Mouse (Mus musculus): ENCODE measurements around the gene Upk2.

GRCm38 (mm10) chr9:44494863-44495809, 40.4 kb upstream of the Upk2 start:
- TF ChIP-seq POLR2A (IDR thresholded peaks at IDR 0.05; ENCODE audit: insufficient read depth, low read depth, low read length): no peak
- TF ChIP-seq CTCF (IDR thresholded peaks at IDR 0.05): no peak
- TF ChIP-seq EP300 (IDR thresholded peaks at IDR 0.05; ENCODE audit: insufficient read depth, low read depth, low read length): no peak

Data from heart, adult 2 months (tissue).